Mouse (Mus musculus): ENCODE data around the gene Vps33a. TPM values are rescaled to one million over a fixed set of nuclear protein-coding genes. Genes with fewer than 3 reads are reported as not detected.

The Vps33a gene
- total RNA-seq, 2 experiments from 2014 or later, result 34.6 to 34.8 TPM

Small RNA genes within 50 kb of the gene (microRNA-seq; reads per million reads assigned to microRNA genes)
- 1.7 to 2.6 reads per million in 2 experiments for gene Mir7647

Other genes starting within 250 kb of the Vps33a start
- 10 to 100 TPM; 11.9 to 14.2 TPM for gene Bcl7a, start 229.2 kb downstream of the Vps33a start, total RNA-seq (2021)
- gene Mlxip, start 178.2 kb downstream of the Vps33a start, total RNA-seq (2021), result 10 to 100 TPM; 24.7 to 26.3 TPM
- not detected for gene Lrrc43, start 83.7 kb downstream of the Vps33a start, total RNA-seq (2021)
- not detected for gene Il31, start 83.5 kb downstream of the Vps33a start, total RNA-seq (2021)
- not detected for gene B3gnt4, start 62.6 kb downstream of the Vps33a start, total RNA-seq (2021)
- 10 to 100 TPM; 54.5 to 59.1 TPM for gene Diablo, start 48.9 kb downstream of the Vps33a start, total RNA-seq (2021)
- gene Gm49027, start 47.5 kb downstream of the Vps33a start, total RNA-seq (2021), result not detected
- gene Clip1, start 111.6 kb upstream of the Vps33a start, total RNA-seq (2021), result 100 to 1,000 TPM; 135 to 144 TPM
- gene Zcchc8, start 148.1 kb upstream of the Vps33a start, total RNA-seq (2021), result 10 to 100 TPM; 39.4 to 49.5 TPM
- 10 to 100 TPM; 54.1 to 55.8 TPM for gene Rsrc2, start 176.4 kb upstream of the Vps33a start, total RNA-seq (2021)
- gene Kntc1, start 176.7 kb upstream of the Vps33a start, total RNA-seq (2021), result 10 to 100 TPM in 1 of 2 experiments, 1 to 10 TPM in 1; 6.9 to 10.3 TPM

Data from heart, postnatal 10 days (tissue).